Mouse (Mus musculus): ENCODE measurements around the gene Grk2. TPM values are rescaled to one million over a fixed set of nuclear protein-coding genes. Genes with fewer than 3 reads are reported as not detected.

Grk2 gene
- total and polyA plus RNA-seq, 3 experiments = 118 to 203 (median 193) TPM

GRCm38 (mm10) chr19:4268566-4269361 is 37.3 kb downstream of the Grk2 start, which contains the start of gene Ssh3:
Ssh3 (minus strand) TSS chr19:4269180.
- no peaks in the 10 kb centered on the region for H3K27me3 ChIP-seq (replicated peaks)

GRCm38 (mm10) chr19:4265956-4266355 is 40.1 kb downstream of the Grk2 start:
- H3K4me2 ChIP-seq (ENCODE audit: insufficient read depth, low read depth, poor library complexity, severe bottlenecking) = no peak overlapping the region
- no peak overlapping the region for H3K4me3 ChIP-seq (replicated peaks in 1 of 3; ENCODE audit: low read depth in 2 of 3, low read length in 2 of 3, poor library complexity in 1 of 3)
- dilution Hi-C loops (cut with MboI; ENCODE audit: extremely low pct_ligation_motif_present, extremely low pct_unique_long_range_greater_than_20kb, low sequenced_read_pairs) (no loop called here), in situ Hi-C loops (cut with MboI; ENCODE audit: low pct_ligation_motif_present, low pct_unique_long_range_greater_than_20kb, low sequenced_read_pairs) (no loop called here)
- no peaks in the 10 kb centered on the region for H3K9me3 ChIP-seq (replicated peaks; ENCODE audit: low read length)
- H3K27me3 ChIP-seq (replicated peaks) = no peaks in the 10 kb centered on the region
- H3K4me1 ChIP-seq (ENCODE audit: control insufficient read depth in 1 of 2, insufficient read depth in 2 of 2) = peaks cover 14 to 30% of the 10 kb centered on the region in 2 experiments
- no peaks in the 10 kb centered on the region for H3K79me2 ChIP-seq (replicated peaks; ENCODE audit: control insufficient read depth, extremely low read depth, insufficient read depth, poor library complexity, severe bottlenecking)
- no peak overlapping the region for H3K9ac ChIP-seq (ENCODE audit: insufficient read depth, low read depth)
- no peak for DNase-seq (ENCODE audit: extremely low read depth)
- no peak overlapping the region for H3K27ac ChIP-seq (ENCODE audit: insufficient read depth, low read depth)
- H3K36me3 ChIP-seq (replicated peaks in 1 of 2; ENCODE audit: control insufficient read depth in 1 of 2, insufficient read depth in 1 of 2, low read length in 1 of 2) = peaks cover 72 to 89% of the 10 kb centered on the region in 2 experiments
- TF ChIP-seq POLR2A (IDR thresholded peaks at IDR 0.05; ENCODE audit: low read depth, low read length) = peak; percentile 8; the same call in 1 of the 2 replicates
- TF ChIP-seq RAD21 (IDR thresholded peaks at IDR 0.05; ENCODE audit: low read depth, low read length) = peak; percentile 17
- peak in 1 of 2 experiments; percentile 52; a peak in 2 of 4 replicates for TF ChIP-seq CTCF (conservative IDR thresholded peaks at IDR 0.05 in 1 of 2, IDR thresholded peaks at IDR 0.05 in 1 of 2; ENCODE audit: low read depth in 2 of 2, low read length in 2 of 2)
- no peak for TF ChIP-seq MAZ (IDR thresholded peaks at IDR 0.05; ENCODE audit: low read depth, low read length)
- TF ChIP-seq SMC3 (IDR thresholded peaks at IDR 0.05; ENCODE audit: low read depth, low read length) = peak; percentile 51

More at GRCm38 (mm10) chr19:4268566-4269361, 37.3 kb downstream of the Grk2 start, which contains the start of gene Ssh3:
- Histone ChIP-seq H3K9ac (ENCODE audit: insufficient read depth, low read depth) (no peak within 1 kb of the TSS), H3K79me2 (replicated peaks; ENCODE audit: control insufficient read depth, extremely low read depth, insufficient read depth, poor library complexity, severe bottlenecking) (no peaks in the 10 kb centered on the region), H3K4me2 (ENCODE audit: insufficient read depth, low read depth, poor library complexity, severe bottlenecking) (no peak within 1 kb of the TSS), H3K4me1 (ENCODE audit: control insufficient read depth in 1 of 2, insufficient read depth in 2 of 2) (peaks cover 0 to 3% of the 10 kb centered on the region in 2 experiments; a peak in 1 of 4 replicates), H3K4me3 (replicated peaks in 1 of 3; ENCODE audit: low read depth in 2 of 3, low read length in 2 of 3, poor library complexity in 1 of 3) (no peak within 1 kb of the TSS), H3K36me3 (replicated peaks in 1 of 2; ENCODE audit: control insufficient read depth in 1 of 2, insufficient read depth in 1 of 2, low read length in 1 of 2) (peaks cover 77 to 93% of the 10 kb centered on the region in 2 experiments), H3K9me3 (replicated peaks; ENCODE audit: low read length) (no peaks in the 10 kb centered on the region), H3K27ac (ENCODE audit: insufficient read depth, low read depth) (no peak within 1 kb of the TSS)
- DNase-seq (ENCODE audit: extremely low read depth) = no peak
- dilution Hi-C loops (cut with MboI; ENCODE audit: extremely low pct_ligation_motif_present, extremely low pct_unique_long_range_greater_than_20kb, low sequenced_read_pairs) = no loop called here
- in situ Hi-C loops (cut with MboI; ENCODE audit: low pct_ligation_motif_present, low pct_unique_long_range_greater_than_20kb, low sequenced_read_pairs) = no loop called here
- TF ChIP-seq EP300 (IDR thresholded peaks at IDR 0.05; ENCODE audit: low read length) (no peak), ETS1 (conservative IDR thresholded peaks at IDR 0.05; ENCODE audit: low read depth, low read length) (no peak), MAZ (IDR thresholded peaks at IDR 0.05; ENCODE audit: low read depth, low read length) (no peak), MYC (IDR thresholded peaks at IDR 0.05; ENCODE audit: low read depth, low read length) (no peak), PAX5 (IDR thresholded peaks at IDR 0.05; ENCODE audit: low read length) (no peak)

- Histone ChIP-seq H3K4me2 (ENCODE audit: insufficient read depth, low read depth, poor library complexity, severe bottlenecking) (no peak overlapping the region), H3K9me3 (replicated peaks; ENCODE audit: low read length) (no peaks in the 10 kb centered on the region), H3K4me1 (ENCODE audit: control insufficient read depth in 1 of 2, insufficient read depth in 2 of 2) (peaks cover 17 to 47% of the 10 kb centered on the region in 2 experiments), H3K36me3 (replicated peaks in 1 of 2; ENCODE audit: control insufficient read depth in 1 of 2, insufficient read depth in 1 of 2, low read length in 1 of 2) (peaks cover 55 to 72% of the 10 kb centered on the region in 2 experiments), H3K27me3 (replicated peaks) (no peaks in the 10 kb centered on the region), H3K27ac (ENCODE audit: insufficient read depth, low read depth) (no peak overlapping the region), H3K4me3 (replicated peaks in 1 of 3; ENCODE audit: low read depth in 2 of 3, low read length in 2 of 3, poor library complexity in 1 of 3) (no peak overlapping the region), H3K9ac (ENCODE audit: insufficient read depth, low read depth) (no peak overlapping the region), H3K79me2 (replicated peaks; ENCODE audit: control insufficient read depth, extremely low read depth, insufficient read depth, poor library complexity, severe bottlenecking) (no peaks in the 10 kb centered on the region)
- TF ChIP-seq BHLHE40 (IDR thresholded peaks at IDR 0.05; ENCODE audit: low read depth, low read length) (no peak), JUND (conservative IDR thresholded peaks at IDR 0.05; ENCODE audit: low read depth, low read length) (no peak), ETS1 (conservative IDR thresholded peaks at IDR 0.05; ENCODE audit: low read depth, low read length) (no peak), NELFE (IDR thresholded peaks at IDR 0.05; ENCODE audit: low read depth, low read length) (no peak)
- dilution Hi-C loops (cut with MboI; ENCODE audit: extremely low pct_ligation_motif_present, extremely low pct_unique_long_range_greater_than_20kb, low sequenced_read_pairs) = no loop called here
- no peak for DNase-seq (ENCODE audit: extremely low read depth)
- in situ Hi-C loops (cut with MboI; ENCODE audit: low pct_ligation_motif_present, low pct_unique_long_range_greater_than_20kb, low sequenced_read_pairs) = no loop called here
These were observed 41.7 kb downstream of the Grk2 start for GRCm38 (mm10) chr19:4264171-4264780.

Measured in CH12.LX (cell line).